In genomic region chr17:67912640-67913039, GRCm38 (mm10) we compare ENCODE assay signal across 9 mouse cellular contexts.
DNase-seq lines count a peak whose midpoint lies in the region; ATAC-seq and TF ChIP-seq lines count a peak whose summit lies in the region.
"Had no signal": no experiment of that assay in that cellular context is flagged by ENCODE, and none has a peak within 500 bp of the region (broad histone marks: within the 10 kb centered on the region; RNA-seq: fewer than 3 reads in every experiment).

No protein-coding gene starts in this region.

- H3K4me2 ChIP-seq in intestine, embryonic 15.5 days (replicated peaks) = no peak overlapping the region
- no peak overlapping the region for H3K4me2 ChIP-seq in lung, embryonic 14.5 days
- H3K4me2 ChIP-seq: liver, embryonic 15.5 days had no signal

- no peaks in the 10 kb centered on the region for H3K27me3 ChIP-seq in intestine, embryonic 15.5 days (replicated peaks)
- H3K27me3 ChIP-seq in lung, embryonic 14.5 days (ENCODE audit: insufficient read depth, low read length) = no peaks in the 10 kb centered on the region
- H3K27me3 ChIP-seq: liver, embryonic 15.5 days had no signal

- TF ChIP-seq CTCF in lung, embryonic 14.5 days (IDR thresholded peaks at IDR 0.05; ENCODE audit: low read depth) = peak; percentile 77

- no peaks in the 10 kb centered on the region for H3K9me3 ChIP-seq in intestine, embryonic 15.5 days
- H3K9me3 ChIP-seq in lung, embryonic 14.5 days (ENCODE audit: low read depth, low read length) = no peaks in the 10 kb centered on the region
- H3K9me3 ChIP-seq: liver, embryonic 15.5 days had no signal

- peak; percentile 15 for DNase-seq in ovary, postnatal 10 days (ENCODE audit: low spot score)
- DNase-seq in ovary, adult 18-20 months (ENCODE audit: low spot score) = no peak
- DNase-seq in brain, embryonic 18.5 days (ENCODE audit: low read depth, low spot score) = peak; percentile 2
- peak; percentile 42 for DNase-seq in forelimb bud, embryonic 11.5 days (ENCODE audit: low read depth, low spot score)
- DNase-seq in lung, embryonic 14.5 days = peak; percentile 80
- DNase-seq in retina, postnatal 7 days (ENCODE audit: low read depth, low spot score) = peak; percentile 21
- no peak for DNase-seq in thymus, postnatal 14 days

- H3K27ac ChIP-seq in intestine, embryonic 15.5 days = no peak overlapping the region
- H3K27ac ChIP-seq in lung, embryonic 14.5 days (ENCODE audit: low read depth) = no peak overlapping the region
- H3K27ac ChIP-seq: liver, embryonic 15.5 days had no signal

- ATAC-seq in intestine, embryonic 15.5 days = 0 out of 2 replicates have a peak, but pooled peaks have one; percentile 45
- peak; percentile 50; the same call in 1 of the 2 replicates for ATAC-seq in lung, embryonic 14.5 days (ENCODE audit: insufficient read depth)

- no peak overlapping the region for H3K4me3 ChIP-seq in intestine, embryonic 15.5 days (replicated peaks)
- no peak overlapping the region for H3K4me3 ChIP-seq in lung, embryonic 14.5 days (ENCODE audit: low read depth, low read length)
- H3K4me3 ChIP-seq: liver, embryonic 15.5 days had no signal

- H3K4me1 ChIP-seq in intestine, embryonic 15.5 days (replicated peaks) = peaks cover 6% of the 10 kb centered on the region
- H3K4me1 ChIP-seq in lung, embryonic 14.5 days (ENCODE audit: insufficient read depth) = peaks cover 10% of the 10 kb centered on the region
- H3K4me1 ChIP-seq: liver, embryonic 15.5 days had no signal

- no peak overlapping the region for H3K9ac ChIP-seq in intestine, embryonic 15.5 days
- no peak overlapping the region for H3K9ac ChIP-seq in lung, embryonic 14.5 days
- H3K9ac ChIP-seq: liver, embryonic 15.5 days had no signal

- H3K36me3 ChIP-seq in intestine, embryonic 15.5 days = no peaks in the 10 kb centered on the region
- H3K36me3 ChIP-seq in lung, embryonic 14.5 days (ENCODE audit: insufficient read depth) = no peaks in the 10 kb centered on the region
- H3K36me3 ChIP-seq: liver, embryonic 15.5 days had no signal

- WGBS in intestine, embryonic 15.5 days = 56% methylated on average over 12 of the region's 12 CpGs
- 41% methylated on average over 12 of the region's 12 CpGs for WGBS in lung, embryonic 14.5 days

Comparison
In these comparisons a context has a peak if more than half of its experiments do, and no peak if none do; other contexts are left out.
1. DNase-seq: peak in ovary, postnatal 10 days (single experiment), brain, embryonic 18.5 days (single experiment), forelimb bud, embryonic 11.5 days (single experiment), lung, embryonic 14.5 days (single experiment) and retina, postnatal 7 days (single experiment); none in ovary, adult 18-20 months (single experiment) and thymus, postnatal 14 days (single experiment).